Mouse (Mus musculus): ENCODE measurements around the gene Cdk15.

DNA sequence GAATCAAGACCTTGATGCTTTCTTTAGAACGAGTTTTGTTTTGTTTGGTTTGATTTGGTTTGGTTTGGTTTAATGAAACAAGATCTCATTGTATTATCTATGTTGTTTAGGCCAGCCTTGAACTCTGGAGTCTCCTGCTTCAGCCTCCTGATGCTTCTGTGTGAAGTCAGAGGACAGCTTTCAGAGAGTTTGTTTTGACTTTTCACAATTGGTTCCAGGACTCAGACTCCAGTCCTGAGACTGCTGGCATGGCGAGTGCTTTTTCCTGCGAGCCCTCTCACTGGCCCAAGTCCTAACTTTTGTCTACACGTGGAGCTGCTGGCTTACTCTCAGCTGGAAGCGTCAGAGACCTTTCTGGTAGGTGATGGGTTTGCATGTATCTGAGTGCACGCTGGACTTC, 128.9 kb downstream of the Cdk15 start:
- TF ChIP-seq POLR2A (IDR thresholded peaks at IDR 0.05; ENCODE audit: borderline replicate concordance, low read depth, low read length): no peak
- no peak for TF ChIP-seq CTCF (IDR thresholded peaks at IDR 0.05; ENCODE audit: low read depth, low read length)

All from bone marrow macrophage, adult 2 months (primary cell).